15 mouse cellular contexts compared by ENCODE assay signal in genomic region chr7:28441776-28442485, GRCm38 (mm10). TPM values are rescaled to one million over a fixed set of nuclear protein-coding genes. Genes with fewer than 3 reads are reported as not detected.
DNase-seq lines count a peak whose midpoint lies in the region; ATAC-seq and TF ChIP-seq lines count a peak whose summit lies in the region.
"Had no signal": no experiment of that assay in that cellular context is flagged by ENCODE, and none has a peak within 500 bp of the region (broad histone marks: within the 10 kb centered on the region; RNA-seq: fewer than 3 reads in every experiment).

No protein-coding gene starts in this region.

- no peak for ATAC-seq in lung, embryonic 14.5 days (ENCODE audit: insufficient read depth)
- no peak for ATAC-seq in liver, embryonic 16.5 days (ENCODE audit: low read depth)
- no peak for ATAC-seq in erythroblast, adult 5-6 weeks (replicated peaks; ENCODE audit: low FRiP score, poor library complexity, severe bottlenecking)
- ATAC-seq: forebrain, embryonic 16.5 days had no signal

- H3K9ac ChIP-seq in lung, embryonic 14.5 days, result no peak overlapping the region
- H3K9ac ChIP-seq in MEL (ENCODE audit: control insufficient read depth, low read depth, low read length, poor library complexity, severe bottlenecking), result peak overlapping the region; percentile 10
- H3K9ac ChIP-seq in liver, embryonic 16.5 days (ENCODE audit: low read depth, low read length), result no peak overlapping the region
- H3K9ac ChIP-seq: neural tube, embryonic 15.5 days had no signal

- H3K36me3 ChIP-seq in lung, embryonic 14.5 days (ENCODE audit: insufficient read depth), result no peaks in the 10 kb centered on the region
- peaks cover 0 to 30% of the 10 kb centered on the region in 2 experiments; a peak in 2 of 4 replicates for H3K36me3 ChIP-seq in MEL (ENCODE audit: control insufficient read depth in 1 of 2, insufficient read depth in 2 of 2, low read length in 2 of 2)
- no peaks in the 10 kb centered on the region for H3K36me3 ChIP-seq in liver, embryonic 16.5 days (ENCODE audit: control insufficient read depth, insufficient read depth)
- H3K36me3 ChIP-seq: hindbrain, embryonic 10.5 days; neural tube, embryonic 15.5 days had no signal

- peak; percentile 87 for DNase-seq in heart, adult 11 months
- DNase-seq in heart, adult 8-10 months (ENCODE audit: low spot score), result no peak
- DNase-seq in lung, embryonic 14.5 days, result no peak
- DNase-seq in lung, postnatal 10 days, result no peak
- DNase-seq in MEL (ENCODE audit: low read depth, low spot score), result no peak
- no peak for DNase-seq in layer of hippocampus, adult 9-11 months
- DNase-seq: cerebellum, adult 9-11 months; embryo, embryonic 11 days; kidney, postnatal 10 days; retina, postnatal 1 day had no signal

- H3K79me2 ChIP-seq in MEL (ENCODE audit: control insufficient read depth, insufficient read depth, low read length, poor library complexity), result no peaks in the 10 kb centered on the region

- no peaks in the 10 kb centered on the region for H3K9me3 ChIP-seq in lung, embryonic 14.5 days (ENCODE audit: low read depth, low read length)
- no peaks in the 10 kb centered on the region for H3K9me3 ChIP-seq in MEL (replicated peaks; ENCODE audit: insufficient read depth, low read length)
- H3K9me3 ChIP-seq in liver, embryonic 16.5 days (replicated peaks; ENCODE audit: control insufficient read depth, low read length), result no peaks in the 10 kb centered on the region
- H3K9me3 ChIP-seq: hindbrain, embryonic 10.5 days; neural tube, embryonic 15.5 days had no signal

- no peak for TF ChIP-seq CTCF in lung, embryonic 14.5 days (IDR thresholded peaks at IDR 0.05; ENCODE audit: low read depth)
- no peak for TF ChIP-seq CTCF in MEL (IDR thresholded peaks at IDR 0.05 in 2 of 3, conservative IDR thresholded peaks at IDR 0.05 in 1 of 3; ENCODE audit: control insufficient read depth in 1 of 3, insufficient read depth in 1 of 3, low read depth in 2 of 3, low read length in 3 of 3, poor library complexity in 1 of 3, severe bottlenecking in 1 of 3)

- 84% methylated on average over 13 of the region's 14 CpGs for WGBS in lung, embryonic 14.5 days
- WGBS in liver, embryonic 16.5 days (ENCODE audit: insufficient replicate concordance), result 39% methylated on average over 14 of the region's 14 CpGs

- H3K4me1 ChIP-seq in lung, embryonic 14.5 days (ENCODE audit: insufficient read depth), result no peaks in the 10 kb centered on the region
- H3K4me1 ChIP-seq in MEL (ENCODE audit: control insufficient read depth in 1 of 2, insufficient read depth in 2 of 2, low read length in 2 of 2), result peaks cover 13 to 31% of the 10 kb centered on the region in 2 experiments
- peaks cover 7% of the 10 kb centered on the region for H3K4me1 ChIP-seq in liver, embryonic 16.5 days (ENCODE audit: control insufficient read depth, low read depth, low read length)

- peak overlapping the region; percentile 12; the same call in 1 of the 2 replicates for H3K27ac ChIP-seq in lung, embryonic 14.5 days (ENCODE audit: low read depth)
- H3K27ac ChIP-seq in MEL (ENCODE audit: control insufficient read depth, low read depth, low read length), result peak overlapping the region; percentile 70
- peak overlapping the region; percentile 68 for H3K27ac ChIP-seq in liver, embryonic 16.5 days (ENCODE audit: low read length)
- H3K27ac ChIP-seq: hindbrain, embryonic 10.5 days; neural tube, embryonic 15.5 days had no signal

- H3K27me3 ChIP-seq in lung, embryonic 14.5 days (ENCODE audit: insufficient read depth, low read length), result no peaks in the 10 kb centered on the region
- no peaks in the 10 kb centered on the region for H3K27me3 ChIP-seq in MEL (ENCODE audit: control insufficient read depth in 1 of 2, insufficient read depth in 2 of 2, low read length in 2 of 2)
- H3K27me3 ChIP-seq in liver, embryonic 16.5 days (ENCODE audit: control insufficient read depth, insufficient read depth, low read depth, low read length), result no peaks in the 10 kb centered on the region

- no peak for TF ChIP-seq POLR2A in MEL (IDR thresholded peaks at IDR 0.05; ENCODE audit: control insufficient read depth in 1 of 2, insufficient read depth in 1 of 2, low read depth in 1 of 2, low read length in 2 of 2, poor library complexity in 1 of 2)

- TF ChIP-seq RAD21 in MEL (IDR thresholded peaks at IDR 0.05; ENCODE audit: low read depth, low read length), result no peak

- no peak overlapping the region for H3K4me3 ChIP-seq in lung, embryonic 14.5 days (ENCODE audit: low read depth, low read length)
- H3K4me3 ChIP-seq in MEL (ENCODE audit: control insufficient read depth in 1 of 2, insufficient read depth in 1 of 2, low read depth in 2 of 2, low read length in 2 of 2), result no peak overlapping the region
- H3K4me3 ChIP-seq in liver, embryonic 16.5 days (ENCODE audit: low read depth, low read length), result peak overlapping the region; percentile 32
- H3K4me3 ChIP-seq: hindbrain, embryonic 10.5 days; neural tube, embryonic 15.5 days had no signal

- 0 out of 2 replicates have a peak overlapping the region, but pooled peaks have one; percentile 2 for H3K4me2 ChIP-seq in lung, embryonic 14.5 days
- H3K4me2 ChIP-seq in liver, embryonic 16.5 days (ENCODE audit: low read depth, low read length), result peak overlapping the region; percentile 27
- H3K4me2 ChIP-seq: neural tube, embryonic 15.5 days had no signal

- no peak for TF ChIP-seq EP300 in MEL (IDR thresholded peaks at IDR 0.05; ENCODE audit: low read depth in 1 of 2, low read length in 2 of 2)

TF ChIP-seq in MEL, 35 proteins besides CTCF, POLR2A, EP300 and RAD21:
- TF ChIP-seq ELF1 (IDR thresholded peaks at IDR 0.05; ENCODE audit: low read depth, low read length), result no peak
- TF ChIP-seq NELFE (IDR thresholded peaks at IDR 0.05; ENCODE audit: low read depth, low read length), result no peak
- TF ChIP-seq BHLHE40 (IDR thresholded peaks at IDR 0.05; ENCODE audit: borderline replicate concordance, low read depth, low read length), result no peak
- TF ChIP-seq MAFK (IDR thresholded peaks at IDR 0.05; ENCODE audit: borderline replicate concordance, low read depth, low read length), result no peak
- TF ChIP-seq GABPA (IDR thresholded peaks at IDR 0.05; ENCODE audit: low read depth, low read length), result no peak
- no peak for TF ChIP-seq E2F4 (IDR thresholded peaks at IDR 0.05; ENCODE audit: borderline replicate concordance, low read depth, low read length)
- TF ChIP-seq TCF12 (IDR thresholded peaks at IDR 0.05; ENCODE audit: low read depth, low read length), result no peak
- TF ChIP-seq CHD2 (IDR thresholded peaks at IDR 0.05; ENCODE audit: low read length), result no peak

RNA-seq across cellular contexts. Expression of gene Gmfg, which starts 4.7 kb away (rescaled TPM):
- total RNA-seq in heart, adult 8-10 months (2022), result 1 to 10 TPM; 3.5 to 5.7 (median 4.8) TPM
- polyA plus RNA-seq in lung, embryonic 14.5 days (2014; fragmentation: Nextera tagmentation; extraction: Ambion mirVana), result 30.5 and 37.0 TPM in 2 replicates
- total RNA-seq in MEL (2012; rRNA removed), result 25.1 and 31.2 TPM in 2 replicates
- 10 to 100 TPM in 1 of 2 experiments, not detected in 1; 25.0 TPM for polyA plus RNA-seq in MEL (2012; ENCODE audit: insufficient read depth in 1 of 2, insufficient read length in 2 of 2, low read depth in 1 of 2, low replicate concordance in 2 of 2, missing spikeins in 1 of 2)
- polyA plus RNA-seq in liver, embryonic 16.5 days (2015; fragmentation: Nextera tagmentation; extraction: Ambion mirVana), result 35.6 and 38.6 TPM in 2 replicates
- 69.4 and 105 TPM in 2 replicates for total RNA-seq in erythroblast, adult 5-6 weeks (2015; ENCODE audit: low replicate concordance)
- 115 and 118 TPM in 2 replicates for total RNA-seq in erythroblast, adult 5-6 weeks (2017; ENCODE audit: low replicate concordance)

RNA-seq across cellular contexts. Expression of gene Lrfn1, which starts 9.8 kb away (rescaled TPM):
- total RNA-seq in heart, adult 8-10 months (2022), result under 1 TPM; 0.43 to 0.82 (median 0.61) TPM
- polyA plus RNA-seq in lung, embryonic 14.5 days (2014; fragmentation: Nextera tagmentation; extraction: Ambion mirVana), result 4.4 and 6.6 TPM in 2 replicates
- 1.2 and 1.9 TPM in 2 replicates for total RNA-seq in MEL (2012; rRNA removed)
- polyA plus RNA-seq in MEL (2012; ENCODE audit: insufficient read depth in 1 of 2, insufficient read length in 2 of 2, low read depth in 1 of 2, low replicate concordance in 2 of 2, missing spikeins in 1 of 2), result 1 to 10 TPM in 1 of 2 experiments, not detected in 1; 5.8 TPM
- 0.12 and 0.15 TPM in 2 replicates for polyA plus RNA-seq in liver, embryonic 16.5 days (2015; fragmentation: Nextera tagmentation; extraction: Ambion mirVana)
- total RNA-seq in erythroblast, adult 5-6 weeks (2015; ENCODE audit: low replicate concordance), result 6.9 TPM in 1 of 2 replicates, not detected in the other
- total RNA-seq in erythroblast, adult 5-6 weeks (2017; ENCODE audit: low replicate concordance), result not detected in 2 replicates

RNA-seq across cellular contexts. Expression of gene Paf1, which starts 49.2 kb away (rescaled TPM):
- 10 to 100 TPM; 35.7 to 44.4 (median 39.1) TPM for total RNA-seq in heart, adult 8-10 months (2022)
- 73.1 and 75.4 TPM in 2 replicates for polyA plus RNA-seq in lung, embryonic 14.5 days (2014; fragmentation: Nextera tagmentation; extraction: Ambion mirVana)
- total RNA-seq in MEL (2012; rRNA removed), result 49.9 and 53.5 TPM in 2 replicates
- 100 to 1,000 TPM in 1 of 2 experiments, 10 to 100 TPM in 1; 99.9 to 645 TPM for polyA plus RNA-seq in MEL (2012; ENCODE audit: insufficient read depth in 1 of 2, insufficient read length in 2 of 2, low read depth in 1 of 2, low replicate concordance in 2 of 2, missing spikeins in 1 of 2)
- polyA plus RNA-seq in liver, embryonic 16.5 days (2015; fragmentation: Nextera tagmentation; extraction: Ambion mirVana), result 24.7 and 25.8 TPM in 2 replicates
- total RNA-seq in erythroblast, adult 5-6 weeks (2015; ENCODE audit: low replicate concordance), result 26.1 and 32.9 TPM in 2 replicates
- total RNA-seq in erythroblast, adult 5-6 weeks (2017; ENCODE audit: low replicate concordance), result 16.7 and 24.7 TPM in 2 replicates

RNA-seq across cellular contexts. Expression of gene Med29, which starts 49.4 kb away (rescaled TPM):
- 10 to 100 TPM; 19.5 to 24.0 (median 22.2) TPM for total RNA-seq in heart, adult 8-10 months (2022)
- 45.9 and 49.1 TPM in 2 replicates for polyA plus RNA-seq in lung, embryonic 14.5 days (2014; fragmentation: Nextera tagmentation; extraction: Ambion mirVana)
- total RNA-seq in MEL (2012; rRNA removed), result 23.7 and 31.1 TPM in 2 replicates
- polyA plus RNA-seq in MEL (2012; ENCODE audit: insufficient read depth in 1 of 2, insufficient read length in 2 of 2, low read depth in 1 of 2, low replicate concordance in 2 of 2, missing spikeins in 1 of 2), result 10 to 100 TPM in 1 of 2 experiments, not detected in 1; 39.6 TPM
- 20.5 and 21.6 TPM in 2 replicates for polyA plus RNA-seq in liver, embryonic 16.5 days (2015; fragmentation: Nextera tagmentation; extraction: Ambion mirVana)
- total RNA-seq in erythroblast, adult 5-6 weeks (2015; ENCODE audit: low replicate concordance), result 6.3 and 9.0 TPM in 2 replicates
- 3.4 TPM in 1 of 2 replicates, not detected in the other for total RNA-seq in erythroblast, adult 5-6 weeks (2017; ENCODE audit: low replicate concordance)

Comparison
In these comparisons a context has a peak if more than half of its experiments do, and no peak if none do; other contexts are left out.
1. H3K27ac ChIP-seq: peak in every context shown above with its lines; median percentile 70 in MEL; 68 in liver, embryonic 16.5 days; 12 in lung, embryonic 14.5 days.